Mouse (Mus musculus): ENCODE data around the gene Cdk2ap2. TPM values are rescaled to one million over a fixed set of nuclear protein-coding genes. Genes with fewer than 3 reads are reported as not detected.
"Not testable (repeated sequence)": the region's sequence is repeated elsewhere in the genome, so short reads cannot be mapped to it uniquely, and the experiment has no call there.

Cdk2ap2 gene
- polyA plus RNA-seq, 1 experiment, result 143 TPM

- Histone ChIP-seq H3K27ac (ENCODE audit: control insufficient read depth, insufficient read depth, low read depth, low read length, poor library complexity) (peak overlapping the region; percentile 69; the same call in 1 of the 2 replicates), H3K4me3 (replicated peaks; ENCODE audit: control insufficient read depth, low read depth, low read length) (no peak overlapping the region), H3K4me1 (ENCODE audit: control insufficient read depth, insufficient read depth, low read length) (peaks cover 3% of the 10 kb centered on the region; the same call in 1 of the 2 replicates)
- no peak for TF ChIP-seq CTCF (IDR thresholded peaks at IDR 0.05; ENCODE audit: control insufficient read depth, insufficient read depth, low read length)
- no peak for TF ChIP-seq POLR2A (IDR thresholded peaks at IDR 0.05; ENCODE audit: borderline replicate concordance, control insufficient read depth, low read depth, low read length)
- 77% methylated on average over 6 of the region's 6 CpGs for WGBS
These were observed 36.0 kb upstream of the Cdk2ap2 start for GRCm38 (mm10) chr19:4060899-4061465.

DNA sequence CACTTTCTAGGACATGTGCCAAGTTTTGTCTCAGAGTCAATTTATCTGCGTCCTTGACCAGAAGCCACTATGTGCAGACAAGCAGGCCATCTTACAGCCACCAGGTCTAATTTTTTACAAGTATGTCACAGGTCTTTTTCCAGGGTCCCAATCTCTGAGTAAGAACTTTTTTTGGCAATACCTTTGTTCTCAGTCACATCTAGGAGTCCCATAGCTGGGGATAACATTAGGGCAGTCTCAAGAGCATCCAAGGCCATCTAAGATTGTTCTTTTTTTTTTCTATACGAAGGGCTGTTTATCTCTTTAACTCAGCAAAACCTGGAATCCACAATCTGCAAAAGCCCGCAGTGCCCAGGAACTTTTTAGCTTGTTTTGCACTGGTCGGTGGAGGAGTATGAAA lies 33.6 kb upstream of the Cdk2ap2 start:
- not testable (repeated sequence) for H3K4me3 ChIP-seq (replicated peaks; ENCODE audit: control insufficient read depth, low read depth, low read length); H3K27ac ChIP-seq (ENCODE audit: control insufficient read depth, insufficient read depth, low read depth, low read length, poor library complexity); H3K4me1 ChIP-seq (ENCODE audit: control insufficient read depth, insufficient read depth, low read length)
- 54% methylated on average over 4 of the region's 4 CpGs for WGBS

GRCm38 (mm10) chr19:4064501-4064900 lies 32.5 kb upstream of the Cdk2ap2 start:
- H3K27ac ChIP-seq (ENCODE audit: control insufficient read depth, insufficient read depth, low read depth, low read length, poor library complexity); H3K4me3 ChIP-seq (replicated peaks; ENCODE audit: control insufficient read depth, low read depth, low read length); H3K4me1 ChIP-seq (ENCODE audit: control insufficient read depth, insufficient read depth, low read length): not testable (repeated sequence)
- 9% methylated on average over 7 of the region's 11 CpGs for WGBS

DNA sequence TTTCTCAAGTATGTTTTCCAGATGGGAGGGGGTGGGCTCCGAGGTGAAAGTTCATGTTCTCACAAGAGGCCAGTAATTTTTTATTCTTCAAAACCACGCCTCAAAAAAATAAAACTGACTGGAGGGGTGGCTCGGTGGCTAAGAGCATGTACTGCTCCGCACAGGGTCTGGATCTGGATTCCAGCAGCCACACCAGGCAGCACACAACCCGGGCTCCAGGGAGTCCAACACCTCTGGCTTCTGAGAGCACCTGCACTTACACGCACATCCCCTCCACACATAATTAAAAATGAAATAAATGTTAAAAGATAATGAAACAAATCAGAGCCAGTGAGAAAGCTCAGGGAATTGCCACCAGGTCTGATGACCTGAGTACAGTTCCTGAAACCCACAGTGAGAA lies 30.7 kb upstream of the Cdk2ap2 start:
- TF ChIP-seq CTCF (IDR thresholded peaks at IDR 0.05; ENCODE audit: control insufficient read depth, insufficient read depth, low read length), result no peak
- TF ChIP-seq POLR2A (IDR thresholded peaks at IDR 0.05; ENCODE audit: borderline replicate concordance, control insufficient read depth, low read depth, low read length), result no peak
- WGBS, result 48% methylated on average over 6 of the region's 6 CpGs
- Histone ChIP-seq H3K4me1 (ENCODE audit: control insufficient read depth, insufficient read depth, low read length) (peaks cover 2% of the 10 kb centered on the region; the same call in 1 of the 2 replicates), H3K4me3 (replicated peaks; ENCODE audit: control insufficient read depth, low read depth, low read length) (no peak overlapping the region), H3K27ac (ENCODE audit: control insufficient read depth, insufficient read depth, low read depth, low read length, poor library complexity) (peak overlapping the region; percentile 81)

DNA sequence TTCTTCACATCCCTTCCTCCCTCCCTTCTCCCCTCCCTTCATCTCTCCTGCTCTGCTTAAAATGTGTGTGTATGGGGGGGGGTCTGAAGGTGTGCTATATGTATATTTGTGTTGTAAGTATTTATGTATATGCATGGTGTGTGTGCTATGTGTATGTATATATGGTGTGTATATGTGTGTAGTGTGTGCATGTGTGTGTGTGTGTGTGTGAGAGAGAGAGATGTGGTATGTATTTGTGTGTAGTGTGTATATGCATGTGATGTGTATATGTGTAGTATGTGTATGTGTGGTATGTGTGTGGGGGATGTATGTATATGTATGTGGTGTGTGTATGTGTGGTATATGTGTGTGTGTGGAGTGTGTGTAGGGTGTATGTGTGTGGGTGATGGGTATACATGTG lies 30.1 kb upstream of the Cdk2ap2 start:
- no peak overlapping the region for H3K4me3 ChIP-seq (replicated peaks; ENCODE audit: control insufficient read depth, low read depth, low read length)
- no peak for TF ChIP-seq CTCF (IDR thresholded peaks at IDR 0.05; ENCODE audit: control insufficient read depth, insufficient read depth, low read length)
- no peak for TF ChIP-seq POLR2A (IDR thresholded peaks at IDR 0.05; ENCODE audit: borderline replicate concordance, control insufficient read depth, low read depth, low read length)
- H3K4me1 ChIP-seq (ENCODE audit: control insufficient read depth, insufficient read depth, low read length), result peaks cover 2% of the 10 kb centered on the region; the same call in 1 of the 2 replicates
- H3K27ac ChIP-seq (ENCODE audit: control insufficient read depth, insufficient read depth, low read depth, low read length, poor library complexity), result no peak overlapping the region

GRCm38 (mm10) chr19:4068242-4068641 lies 28.7 kb upstream of the Cdk2ap2 start:
- 92% methylated on average over 2 of the region's 2 CpGs for WGBS
- H3K4me3 ChIP-seq (replicated peaks; ENCODE audit: control insufficient read depth, low read depth, low read length); H3K4me1 ChIP-seq (ENCODE audit: control insufficient read depth, insufficient read depth, low read length); H3K27ac ChIP-seq (ENCODE audit: control insufficient read depth, insufficient read depth, low read depth, low read length, poor library complexity): not testable (repeated sequence)

DNA sequence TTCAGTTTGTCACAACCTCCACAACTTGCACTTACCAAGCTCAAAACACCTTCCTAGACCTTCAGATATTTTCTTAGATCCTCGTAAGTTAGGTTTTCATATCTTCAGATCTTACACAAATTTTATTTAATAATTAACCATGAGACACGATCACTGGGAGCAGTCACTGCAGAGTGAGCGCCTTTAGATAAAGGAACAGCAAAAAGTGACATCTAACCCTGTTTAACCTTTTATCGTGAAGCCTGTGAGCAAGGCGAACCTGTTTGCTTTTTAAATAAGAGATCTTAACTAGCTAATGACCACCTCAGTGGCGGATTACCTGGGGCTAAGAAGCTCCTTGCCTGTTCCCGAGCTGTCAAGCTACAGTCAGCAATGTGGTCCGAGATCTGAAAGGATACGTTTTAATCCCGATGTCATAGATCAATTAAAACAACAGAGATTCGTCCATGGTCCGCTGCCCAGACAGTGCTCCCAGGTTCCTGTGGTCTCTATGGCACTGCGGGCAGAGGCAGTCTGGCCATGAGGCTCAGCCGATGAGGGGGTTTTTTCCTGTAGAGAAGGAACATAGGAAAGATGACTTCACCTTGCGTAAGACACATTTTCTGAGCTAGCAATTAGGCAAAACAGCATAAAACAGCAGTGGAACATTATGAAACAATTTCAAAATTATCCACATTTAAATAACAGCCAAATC lies 28.1 kb upstream of the Cdk2ap2 start:
- TF ChIP-seq POLR2A (IDR thresholded peaks at IDR 0.05; ENCODE audit: borderline replicate concordance, control insufficient read depth, low read depth, low read length), result no peak
- no peak for TF ChIP-seq CTCF (IDR thresholded peaks at IDR 0.05; ENCODE audit: control insufficient read depth, insufficient read depth, low read length)
- Histone ChIP-seq H3K27ac (ENCODE audit: control insufficient read depth, insufficient read depth, low read depth, low read length, poor library complexity) (no peak overlapping the region), H3K4me3 (replicated peaks; ENCODE audit: control insufficient read depth, low read depth, low read length) (no peak overlapping the region), H3K4me1 (ENCODE audit: control insufficient read depth, insufficient read depth, low read length) (peaks cover 2% of the 10 kb centered on the region; the same call in 1 of the 2 replicates)
- WGBS, result 73% methylated on average over 15 of the region's 15 CpGs

- no peak overlapping the region for H3K4me3 ChIP-seq (replicated peaks; ENCODE audit: control insufficient read depth, low read depth, low read length)
- H3K4me1 ChIP-seq (ENCODE audit: control insufficient read depth, insufficient read depth, low read length), result peaks cover 2% of the 10 kb centered on the region; the same call in 1 of the 2 replicates
- peak overlapping the region; percentile 32; the same call in 1 of the 2 replicates for H3K27ac ChIP-seq (ENCODE audit: control insufficient read depth, insufficient read depth, low read depth, low read length, poor library complexity)
- WGBS, result 73% methylated on average over 15 of the region's 15 CpGs
- TF ChIP-seq POLR2A (IDR thresholded peaks at IDR 0.05; ENCODE audit: borderline replicate concordance, control insufficient read depth, low read depth, low read length) (no peak), CTCF (IDR thresholded peaks at IDR 0.05; ENCODE audit: control insufficient read depth, insufficient read depth, low read length) (no peak)
These were observed 26.7 kb upstream of the Cdk2ap2 start for GRCm38 (mm10) chr19:4070311-4070710.

DNA sequence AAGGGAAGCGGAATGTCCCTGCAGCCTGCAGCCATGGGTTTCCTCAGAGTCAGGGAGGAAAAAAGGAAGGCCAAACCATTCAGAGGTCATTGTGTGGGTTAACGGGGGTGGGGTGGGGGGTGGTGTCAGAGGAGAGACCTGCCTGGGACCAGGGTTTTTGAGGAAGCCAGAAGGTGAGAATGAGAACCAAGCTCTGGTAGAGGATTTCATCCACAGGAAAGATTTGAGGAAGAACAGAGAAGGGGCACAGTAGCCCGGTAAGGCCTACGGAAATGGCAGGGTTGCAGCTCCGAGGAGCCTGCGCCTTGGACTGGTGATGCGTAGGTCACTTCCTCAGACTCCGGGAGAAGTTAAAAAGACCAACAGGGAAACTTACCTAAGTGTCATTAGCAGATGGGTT lies 26.2 kb upstream of the Cdk2ap2 start:
- peak overlapping the region; percentile 66; the same call in 1 of the 2 replicates for H3K27ac ChIP-seq (ENCODE audit: control insufficient read depth, insufficient read depth, low read depth, low read length, poor library complexity)
- WGBS, result 11% methylated on average over 8 of the region's 8 CpGs
- TF ChIP-seq CTCF (IDR thresholded peaks at IDR 0.05; ENCODE audit: control insufficient read depth, insufficient read depth, low read length), result no peak
- no peak for TF ChIP-seq POLR2A (IDR thresholded peaks at IDR 0.05; ENCODE audit: borderline replicate concordance, control insufficient read depth, low read depth, low read length)
- H3K4me1 ChIP-seq (ENCODE audit: control insufficient read depth, insufficient read depth, low read length), result peaks cover 2% of the 10 kb centered on the region; the same call in 1 of the 2 replicates
- H3K4me3 ChIP-seq (replicated peaks; ENCODE audit: control insufficient read depth, low read depth, low read length), result no peak overlapping the region

All from bone marrow, adult 2 months (tissue).